Comparison of ENCODE assay signal across 14 mouse cellular contexts in genomic region chr5:9032101-9032590, GRCm38 (mm10).
"Had no signal": no experiment of that assay in that cellular context is flagged by ENCODE, and none has a peak within 500 bp of the region (broad histone marks: within the 10 kb centered on the region; RNA-seq: fewer than 3 reads in every experiment).

No protein-coding gene starts in this region.

- H3K27me3 ChIP-seq: limb, embryonic 13.5 days; liver, embryonic 12.5 days; megakaryocyte, embryonic 14.5 days; midbrain, embryonic 15.5 days; neural tube, embryonic 12.5 days had no signal

- H3K9me3 ChIP-seq: limb, embryonic 13.5 days; liver, embryonic 12.5 days; megakaryocyte, embryonic 14.5 days; midbrain, embryonic 15.5 days; neural tube, embryonic 12.5 days had no signal

- H3K4me3 ChIP-seq: limb, embryonic 13.5 days; liver, embryonic 12.5 days; megakaryocyte, embryonic 14.5 days; midbrain, embryonic 15.5 days; neural tube, embryonic 12.5 days had no signal

- H3K9ac ChIP-seq: limb, embryonic 13.5 days; liver, embryonic 12.5 days; lung, embryonic 14.5 days; midbrain, embryonic 15.5 days; neural tube, embryonic 12.5 days had no signal

- DNase-seq: left cerebral cortex, postnatal 4 days; lung, embryonic 14.5 days; lung, postnatal 10 days; lung, postnatal 4 days; thymus, adult 18-20 months; thymus, postnatal 14 days had no signal

- ATAC-seq: inflammation-experienced regulatory T-cells, adult 6 months; intestine, postnatal 0 days; liver, embryonic 12.5 days; midbrain, embryonic 15.5 days had no signal

- H3K4me1 ChIP-seq: limb, embryonic 13.5 days; liver, embryonic 12.5 days; megakaryocyte, embryonic 14.5 days; midbrain, embryonic 15.5 days; neural tube, embryonic 12.5 days had no signal

- H3K4me2 ChIP-seq: limb, embryonic 13.5 days; liver, embryonic 12.5 days; lung, embryonic 14.5 days; midbrain, embryonic 11.5 days; midbrain, embryonic 15.5 days; neural tube, embryonic 12.5 days had no signal

- H3K27ac ChIP-seq: limb, embryonic 13.5 days; liver, embryonic 12.5 days; midbrain, embryonic 15.5 days; neural tube, embryonic 12.5 days had no signal

- H3K36me3 ChIP-seq: limb, embryonic 13.5 days; liver, embryonic 12.5 days; midbrain, embryonic 15.5 days; neural tube, embryonic 12.5 days had no signal
